Mouse (Mus musculus) MEL (cell line): ENCODE results near the gene Hmox2. TPM values are rescaled to one million over a fixed set of nuclear protein-coding genes. Genes with fewer than 3 reads are reported as not detected.
A peak's percentile ranks its signal among the peaks of the same experiment; 100 is the strongest.

ENCODE experiments used
- DNase-seq: peaks from one replicate; pipeline ENCODE4 v3.0.0; 2011; ENCODE audit warnings: low read depth, low spot score
- H3K27ac ChIP-seq: 2 replicates; pipeline ENCODE4 v1.5.1; 2012; ENCODE audit warnings: low read depth, mild to moderate bottlenecking, control low read depth, low read length, moderate library complexity; ENCODE audit not compliant: control insufficient read depth
- H3K27me3 ChIP-seq, 2 experiments: fragments of 150-350 bp in 1 of 2; sonication (generic) in 1 of 2; 2 replicates each; pipeline ENCODE4 v1.6.1; 2012; ENCODE audit warnings: low read length in 2 of 2, mild to moderate bottlenecking in 2 of 2, improper control_type of control experiment in 1 of 2, moderate library complexity in 1 of 2; ENCODE audit not compliant: insufficient read depth in 2 of 2, control insufficient read depth in 1 of 2
- H3K36me3 ChIP-seq, 2 experiments: 2 replicates each; pipeline ENCODE4 v1.6.1; 2012 to 2014; ENCODE audit warnings: low read length in 2 of 2, improper control_type of control experiment in 1 of 2, inconsistent platforms in 1 of 2, mild to moderate bottlenecking in 1 of 2; ENCODE audit not compliant: insufficient read depth in 2 of 2, control insufficient read depth in 1 of 2
- H3K4me1 ChIP-seq, 2 experiments: fragments of 150-350 bp in 1 of 2; sonication (generic) in 1 of 2; 2 replicates each; pipeline ENCODE4 v1.6.1; 2012; ENCODE audit warnings: low read length in 2 of 2, improper control_type of control experiment in 1 of 2, mild to moderate bottlenecking in 1 of 2; ENCODE audit not compliant: insufficient read depth in 2 of 2, control insufficient read depth in 1 of 2
- H3K4me3 ChIP-seq, 2 experiments: fragments of 150-350 bp in 1 of 2; sonication (generic) in 1 of 2; 2 replicates each; pipeline ENCODE4 v1.5.1; 2012; ENCODE audit warnings: low read depth in 2 of 2, low read length in 2 of 2, mild to moderate bottlenecking in 2 of 2, moderate library complexity in 2 of 2, control low read depth in 1 of 2, improper control_type of control experiment in 1 of 2; ENCODE audit not compliant: control insufficient read depth in 1 of 2, insufficient read depth in 1 of 2
- H3K79me2 ChIP-seq: 2 replicates; pipeline ENCODE4 v1.6.1; 2012; ENCODE audit warnings: mild to moderate bottlenecking, low read length, moderate library complexity; ENCODE audit not compliant: control insufficient read depth, poor library complexity, insufficient read depth
- H3K9ac ChIP-seq: 2 replicates; pipeline ENCODE4 v1.6.1; 2012; ENCODE audit warnings: low read depth, mild to moderate bottlenecking, control low read depth, low read length, moderate library complexity; ENCODE audit not compliant: control insufficient read depth, poor library complexity, severe bottlenecking
- H3K9me3 ChIP-seq: fragments of 150-350 bp; sonication (generic); replicated peaks from 2 replicates; pipeline ENCODE4 v1.6.1; 2012; ENCODE audit warnings: mild to moderate bottlenecking, low read length, improper control_type of control experiment, moderate library complexity; ENCODE audit not compliant: insufficient read depth
- CHD1 ChIP-seq: IDR thresholded peaks from 2 replicates; pipeline ENCODE4 v1.6.1; 2012; ENCODE audit warnings: low read depth, mild to moderate bottlenecking, inconsistent platforms, low read length, improper control_type of control experiment
- CHD2 ChIP-seq: IDR thresholded peaks from 2 replicates; pipeline ENCODE4 v1.6.1; 2011; ENCODE audit warnings: low read length, improper control_type of control experiment
- CTCF ChIP-seq, 3 experiments: IDR thresholded peaks in 2 of 3; conservative IDR thresholded peaks in 1 of 3; 2 replicates each; pipeline ENCODE4 v1.5.1; 2011 to 2012; ENCODE audit warnings: low read length in 3 of 3, low read depth in 2 of 3, mild to moderate bottlenecking in 2 of 3, improper control_type of control experiment in 1 of 3, inconsistent platforms in 1 of 3, mixed read lengths in 1 of 3, moderate library complexity in 1 of 3; ENCODE audit not compliant: control insufficient read depth in 1 of 3, insufficient read depth in 1 of 3, poor library complexity in 1 of 3, severe bottlenecking in 1 of 3
- E2F4 ChIP-seq: IDR thresholded peaks from 2 replicates; pipeline ENCODE4 v1.6.1; 2011; ENCODE audit warnings: low read depth, low read length, improper control_type of control experiment, borderline replicate concordance
- ELF1 ChIP-seq: IDR thresholded peaks from 2 replicates; pipeline ENCODE4 v1.6.1; 2014; ENCODE audit warnings: low read depth, mild to moderate bottlenecking, inconsistent platforms, low read length, improper control_type of control experiment, moderate library complexity
- EP300 ChIP-seq, 2 experiments: IDR thresholded peaks; 2 replicates each; pipeline ENCODE4 v1.6.1; 2011; ENCODE audit warnings: improper control_type of control experiment in 2 of 2, low read length in 2 of 2, low read depth in 1 of 2, mild to moderate bottlenecking in 1 of 2
- ETS1 ChIP-seq: IDR thresholded peaks from 2 replicates; pipeline ENCODE4 v1.6.1; 2012; ENCODE audit warnings: low read depth, mild to moderate bottlenecking, inconsistent platforms, low read length, improper control_type of control experiment, moderate library complexity
- GATA1 ChIP-seq: IDR thresholded peaks from 2 replicates; pipeline ENCODE4 v1.6.1; 2011; ENCODE audit warnings: low read depth, low read length, improper control_type of control experiment
- MAFK ChIP-seq: IDR thresholded peaks from 2 replicates; pipeline ENCODE4 v1.6.1; 2011; ENCODE audit warnings: low read depth, mild to moderate bottlenecking, low read length, improper control_type of control experiment, borderline replicate concordance
- MEF2A ChIP-seq: IDR thresholded peaks from 2 replicates; pipeline ENCODE4 v1.6.1; 2014; ENCODE audit warnings: low read depth, mild to moderate bottlenecking, inconsistent platforms, low read length, improper control_type of control experiment; ENCODE audit not compliant: poor library complexity, insufficient replicate concordance, severe bottlenecking; ENCODE audit errors: extremely low read depth
- MXI1 ChIP-seq: IDR thresholded peaks from 2 replicates; pipeline ENCODE4 v1.6.1; 2011; ENCODE audit warnings: mild to moderate bottlenecking, low read depth, low read length, improper control_type of control experiment
- MYB ChIP-seq: IDR thresholded peaks from 2 replicates; pipeline ENCODE4 v1.6.1; 2011; ENCODE audit warnings: mild to moderate bottlenecking, low read depth, low read length, improper control_type of control experiment
- NRF1 ChIP-seq: IDR thresholded peaks from 2 replicates; pipeline ENCODE4 v1.6.1; 2014; ENCODE audit warnings: low read depth, mild to moderate bottlenecking, inconsistent platforms, low read length, improper control_type of control experiment, moderate library complexity; ENCODE audit not compliant: poor library complexity, insufficient read depth, severe bottlenecking
- POLR2A ChIP-seq, 2 experiments: IDR thresholded peaks; 2 replicates each; pipeline ENCODE4 v1.6.1; 2011 to 2012; ENCODE audit warnings: low read length in 2 of 2, mild to moderate bottlenecking in 2 of 2, control low read depth in 1 of 2, improper control_type of control experiment in 1 of 2, low read depth in 1 of 2, moderate library complexity in 1 of 2; ENCODE audit not compliant: control insufficient read depth in 1 of 2, insufficient read depth in 1 of 2, poor library complexity in 1 of 2
- POLR2AphosphoS2 ChIP-seq: IDR thresholded peaks from 2 replicates; pipeline ENCODE4 v1.6.1; 2011; ENCODE audit warnings: low read length, improper control_type of control experiment
- POLR2AphosphoS5 ChIP-seq: IDR thresholded peaks from 2 replicates; pipeline ENCODE4 v1.6.1; 2012; ENCODE audit warnings: low read depth, borderline replicate concordance, mild to moderate bottlenecking, inconsistent platforms, low read length, moderate library complexity, mixed read lengths
- RAD21 ChIP-seq: IDR thresholded peaks from 2 replicates; pipeline ENCODE4 v1.6.1; 2011; ENCODE audit warnings: mild to moderate bottlenecking, low read depth, low read length, improper control_type of control experiment
- SIN3A ChIP-seq: IDR thresholded peaks from 2 replicates; pipeline ENCODE4 v1.6.1; 2012; ENCODE audit warnings: low read length, improper control_type of control experiment, inconsistent platforms
- SMC3 ChIP-seq: IDR thresholded peaks from 2 replicates; pipeline ENCODE4 v1.6.1; 2011; ENCODE audit warnings: low read depth, low read length, improper control_type of control experiment
- TAL1 ChIP-seq: IDR thresholded peaks from 2 replicates; pipeline ENCODE4 v1.6.1; 2012; ENCODE audit warnings: mild to moderate bottlenecking, inconsistent platforms, low read length, moderate library complexity, mixed read lengths
- TBP ChIP-seq: IDR thresholded peaks from 2 replicates; pipeline ENCODE4 v1.8.0; 2011; ENCODE audit warnings: low read depth, low read length, improper control_type of control experiment
- TCF12 ChIP-seq: IDR thresholded peaks from 2 replicates; pipeline ENCODE4 v1.6.1; 2014; ENCODE audit warnings: low read depth, mild to moderate bottlenecking, inconsistent platforms, low read length, improper control_type of control experiment, moderate library complexity
- USF1 ChIP-seq: IDR thresholded peaks from 2 replicates; pipeline ENCODE4 v1.6.1; 2014; ENCODE audit warnings: low read depth, mild to moderate bottlenecking, inconsistent platforms, low read length, improper control_type of control experiment, moderate library complexity
- ZC3H11A ChIP-seq: IDR thresholded peaks from 2 replicates; pipeline ENCODE4 v1.6.1; 2012; ENCODE audit warnings: low read depth, mild to moderate bottlenecking, inconsistent platforms, low read length, improper control_type of control experiment
- ZKSCAN1 ChIP-seq: IDR thresholded peaks from 2 replicates; pipeline ENCODE4 v1.6.1; 2012; ENCODE audit warnings: low read depth, mild to moderate bottlenecking, inconsistent platforms, low read length, improper control_type of control experiment, moderate library complexity
- ZMIZ1 ChIP-seq: IDR thresholded peaks from 2 replicates; pipeline ENCODE4 v1.6.1; 2012; ENCODE audit warnings: low read depth, mild to moderate bottlenecking, inconsistent platforms, low read length, improper control_type of control experiment, moderate library complexity
- polyA plus RNA-seq, 2 experiments: library from polyadenylated mRNA; stranded (reverse) in 1 of 2; unstranded in 1 of 2; fragments of >175 nt in 1 of 2; fragments of >200 nt in 1 of 2; gene quantifications; 2 replicates each; pipeline versions ENCODE4 v1.2.1 to v1.2.4; 2012; ENCODE audit warnings: low replicate concordance in 2 of 2, low read depth in 1 of 2; ENCODE audit not compliant: insufficient read length in 2 of 2, insufficient read depth in 1 of 2, missing spikeins in 1 of 2
- total RNA-seq: library from RNA; depleted of rRNA; stranded (reverse); fragments of 300-350 nt; gene quantifications from 2 replicates; pipeline ENCODE4 v1.2.3, GENCODE M21; 2012

The Hmox2 gene
- total and polyA plus RNA-seq, 3 experiments = 41.5 to 75.0 TPM; not detected in 1

DNA sequence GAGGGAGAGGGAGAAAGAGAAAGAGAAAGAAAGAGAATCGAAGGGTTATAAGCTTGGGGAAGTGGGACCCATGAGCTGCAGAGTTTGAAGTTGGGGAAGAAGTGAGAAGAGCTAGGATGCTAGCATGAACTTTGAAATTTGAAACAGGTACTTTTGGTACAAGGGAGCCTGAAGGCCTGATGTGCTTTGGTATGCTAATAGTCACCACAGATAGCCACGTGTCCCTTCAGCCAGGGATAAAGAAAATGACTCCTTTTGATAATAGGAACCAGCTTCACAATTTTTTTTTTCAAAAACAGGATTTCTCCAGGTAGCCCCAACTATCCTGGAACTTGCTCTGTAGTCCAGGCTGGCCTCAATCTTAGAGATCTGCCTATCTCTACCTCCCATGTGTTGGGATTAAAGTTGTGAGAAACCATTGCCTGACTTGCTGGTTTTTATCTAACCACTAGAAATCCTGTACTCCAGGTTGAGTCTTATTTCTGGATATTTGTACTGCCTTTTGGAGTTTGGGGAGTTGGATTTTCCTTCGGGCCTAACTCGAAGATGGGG is 43.5 kb upstream of the Hmox2 start (continued):
- TF ChIP-seq ELF1 (no peak), CHD2 (no peak), TCF12 (peak; percentile 56; the same call in 1 of the 2 replicates)

DNA sequence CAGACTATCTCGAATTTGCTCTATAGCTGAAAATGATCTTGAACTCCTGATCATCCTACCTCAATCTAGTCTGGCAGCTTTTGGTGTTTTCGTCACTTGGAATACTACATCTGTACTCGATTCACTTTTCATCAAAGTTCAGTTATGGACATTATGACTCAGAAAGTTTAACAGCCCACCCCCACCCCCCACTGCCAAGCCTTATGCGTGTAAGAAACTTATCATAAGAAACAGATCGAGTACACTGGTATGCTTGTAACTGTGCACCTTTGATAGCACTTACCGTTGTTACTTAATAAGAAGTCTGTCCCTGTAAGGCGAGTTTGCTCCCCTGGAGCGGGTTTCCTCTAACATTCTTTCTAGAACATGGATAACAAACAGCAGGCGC is 43.0 kb upstream of the Hmox2 start:
- H3K9me3 ChIP-seq = no peaks in the 10 kb centered on the region
- H3K27ac ChIP-seq = peak overlapping the region; percentile 95
- DNase-seq = peak; percentile 86
- H3K4me1 ChIP-seq = peaks cover 2 to 17% of the 10 kb centered on the region in 2 experiments; a peak in 3 of 4 replicates
- peaks cover 36% of the 10 kb centered on the region for H3K79me2 ChIP-seq
- TF ChIP-seq SMC3 (no peak), POLR2AphosphoS5 (no peak), MXI1 (no peak), EP300 (IDR thresholded peaks at IDR 0.05; ENCODE audit: low read depth in 1 of 2, low read length in 2 of 2) (peak; percentile 82 to 90), ZKSCAN1 (no peak), CTCF (IDR thresholded peaks at IDR 0.05 in 2 of 3, conservative IDR thresholded peaks at IDR 0.05 in 1 of 3; ENCODE audit: control insufficient read depth in 1 of 3, insufficient read depth in 1 of 3, low read depth in 2 of 3, low read length in 3 of 3, poor library complexity in 1 of 3, severe bottlenecking in 1 of 3) (no peak), ELF1 (no peak), ZC3H11A (no peak), MAFK (no peak), POLR2A (IDR thresholded peaks at IDR 0.05; ENCODE audit: control insufficient read depth in 1 of 2, insufficient read depth in 1 of 2, low read depth in 1 of 2, low read length in 2 of 2, poor library complexity in 1 of 2) (no peak; a peak in 1 of 4 replicates), ZMIZ1 (no peak), MEF2A (no peak), RAD21 (no peak), MYB (peak; percentile 83), USF1 (no peak), E2F4 (no peak), NRF1 (no peak), SIN3A (no peak), CHD1 (peak; percentile 91; the same call in 1 of the 2 replicates), TBP (no peak), ETS1 (peak; percentile 34; the same call in 1 of the 2 replicates), GATA1 (peak; percentile 64), TCF12 (peak; percentile 81), POLR2AphosphoS2 (no peak), TAL1 (peak; percentile 86)
- H3K9ac ChIP-seq = peak overlapping the region; percentile 82
- peak overlapping the region; percentile 57 to 76 for H3K4me3 ChIP-seq
- H3K27me3 ChIP-seq = no peaks in the 10 kb centered on the region
- peaks cover under 1 to 37% of the 10 kb centered on the region in 2 experiments; a peak in 3 of 4 replicates for H3K36me3 ChIP-seq
